Mouse (Mus musculus) CD4-positive, CD25-positive, alpha-beta regulatory T cell (primary cell): ENCODE measurements around the gene Nod1. TPM values are rescaled to one million over a fixed set of nuclear protein-coding genes. Genes with fewer than 3 reads are reported as not detected.

Experiments used
- polyA plus RNA-seq: library from polyadenylated mRNA; unstranded; fragments of 100-300 nt; shearing (Covaris generic); gene quantifications from one replicate; pipeline ENCODE4 v1.2.1, GENCODE M21; 2017

The Nod1 gene
- polyA plus RNA-seq, result 64.8 TPM

DNA sequence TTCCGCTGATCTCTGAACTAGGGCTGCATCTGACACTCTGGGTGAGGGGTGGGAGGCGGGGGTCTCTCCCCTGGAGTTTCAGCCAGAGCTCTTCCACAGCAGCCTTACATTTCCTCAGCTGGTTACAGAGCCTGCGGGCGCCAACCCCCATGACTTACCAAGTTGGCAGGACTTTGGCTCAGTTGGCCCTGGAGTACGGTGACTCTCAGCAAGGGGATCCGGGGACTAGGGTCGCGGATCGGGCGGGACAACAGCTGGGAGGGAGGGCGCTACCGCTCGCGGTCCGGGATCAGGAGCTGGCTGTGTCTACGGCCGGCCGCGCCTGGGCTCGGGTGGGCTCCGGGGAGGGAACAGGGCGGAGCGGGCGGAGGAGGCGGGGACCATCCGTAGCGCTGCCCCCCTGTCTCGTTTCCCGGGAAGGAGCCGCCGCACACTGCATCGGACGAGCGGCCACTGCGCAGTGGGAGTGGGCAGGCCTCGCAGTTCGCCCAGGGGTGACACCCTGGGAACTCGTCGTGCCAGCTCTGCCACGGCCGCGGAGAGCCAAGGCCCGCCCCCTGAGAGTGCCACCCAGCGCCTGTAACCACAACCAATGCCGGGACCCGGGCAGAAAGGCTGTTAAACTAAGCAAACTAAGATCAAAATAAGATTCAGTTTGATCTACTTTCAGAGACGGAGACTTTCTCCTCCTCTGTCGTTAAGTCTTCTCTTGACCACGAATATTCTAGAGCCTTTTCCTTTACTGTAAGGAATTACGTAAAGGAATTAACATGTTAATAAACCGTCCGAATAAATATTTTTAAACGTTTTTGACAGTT lies at the start of gene Nod1:
Gene Nod1 (minus strand): TSS at position 502 of the 818 bp plus-strand sequence.

DNA sequence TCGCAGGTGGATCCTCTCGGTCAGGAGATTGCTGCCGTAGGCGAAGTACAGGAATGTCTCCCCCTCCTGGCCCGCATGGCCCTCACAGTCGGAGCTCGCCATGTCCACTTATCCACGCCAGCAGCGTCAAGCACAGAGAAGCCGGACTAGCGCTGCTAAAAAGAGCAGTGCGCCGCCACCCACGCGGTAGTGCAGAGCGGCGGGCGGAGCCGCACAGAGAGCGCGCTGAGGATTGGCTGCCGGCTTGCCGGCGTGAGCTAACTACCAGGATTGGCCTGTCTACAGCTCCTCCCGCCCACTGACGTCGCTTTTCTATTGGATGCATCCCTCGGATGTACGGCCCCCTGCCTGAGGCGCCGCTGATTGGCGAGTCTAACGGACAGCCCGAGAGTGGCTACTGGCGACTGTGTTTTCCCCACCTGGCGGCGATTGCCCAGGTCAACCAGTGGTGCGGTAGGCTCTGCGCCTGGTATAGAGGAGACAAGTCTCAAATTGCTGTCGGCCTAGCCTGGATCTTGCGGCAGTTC lies 20.4 kb upstream of the Nod1 start, which contains the start of gene Ggct:
Gene Ggct (minus strand): TSS at position 217 of the 527 bp plus-strand sequence.

Other genes with a start within 250 kb of the Nod1 start
- 152 TPM for gene Znrf2, start 155.7 kb downstream of the Nod1 start, polyA plus RNA-seq
- 32.1 TPM for gene Ggct, start 20.3 kb upstream of the Nod1 start, polyA plus RNA-seq
- 102 TPM for gene Gars, start 65.4 kb upstream of the Nod1 start, polyA plus RNA-seq
- gene Crhr2, start 160.4 kb upstream of the Nod1 start, polyA plus RNA-seq, result 0.11 TPM
- not detected for gene Inmt, start 202.4 kb upstream of the Nod1 start, polyA plus RNA-seq
- gene Mindy4, start 230.8 kb upstream of the Nod1 start, polyA plus RNA-seq, result 0.12 TPM